Mouse (Mus musculus) heart, embryonic 11.5 days (tissue): ENCODE measurements around the gene Abcc6. TPM values are rescaled to one million over a fixed set of nuclear protein-coding genes. Genes with fewer than 3 reads are reported as not detected.

Source experiments
- ATAC-seq: fragments of 200-750 bp; cut with Nextera tagmentation; replicated peaks from 2 replicates; pipeline ENCODE4 v1.8.0; 2017; ENCODE audit warnings: moderate library complexity; ENCODE audit not compliant: insufficient number of reproducible peaks, low FRiP score, low TSS enrichment
- H3K27ac ChIP-seq: fragments of 300-500 bp; sonication (generic); 2 replicates; pipeline ENCODE4 v1.5.1; 2014; ENCODE audit warnings: mild to moderate bottlenecking, low read depth, low read length
- H3K27me3 ChIP-seq: fragments of 300-500 bp; sonication (generic); 2 replicates; pipeline ENCODE4 v1.6.1; 2014; ENCODE audit warnings: mild to moderate bottlenecking, low read length, mixed read lengths; ENCODE audit not compliant: control insufficient read depth, insufficient read depth
- H3K36me3 ChIP-seq: fragments of 300-500 bp; sonication (generic); 2 replicates; pipeline ENCODE4 v1.6.1; 2014; ENCODE audit warnings: mild to moderate bottlenecking, low read length, moderate library complexity, mixed read lengths; ENCODE audit not compliant: control insufficient read depth, insufficient read depth
- H3K4me1 ChIP-seq: fragments of 300-500 bp; sonication (generic); 2 replicates; pipeline ENCODE4 v1.6.1; 2014; ENCODE audit warnings: low read length; ENCODE audit not compliant: control insufficient read depth, insufficient read depth
- H3K4me2 ChIP-seq: fragments of 300-500 bp; sonication (generic); 2 replicates; pipeline ENCODE4 v1.6.1; 2014; ENCODE audit warnings: mild to moderate bottlenecking, moderate library complexity
- H3K4me3 ChIP-seq: fragments of 300-500 bp; sonication (generic); 2 replicates; pipeline ENCODE4 v1.5.1; 2014; ENCODE audit warnings: low read depth, low read length
- H3K9ac ChIP-seq: fragments of 300-500 bp; sonication (generic); 2 replicates; pipeline ENCODE4 v1.6.1; 2014; ENCODE audit warnings: mild to moderate bottlenecking, low read depth, low read length, moderate library complexity
- H3K9me3 ChIP-seq: fragments of 300-500 bp; sonication (generic); replicated peaks from 2 replicates; pipeline ENCODE4 v1.6.1; 2016; ENCODE audit warnings: low read length; ENCODE audit not compliant: control insufficient read depth
- WGBS: fragments of 180-500 bp; shearing (Covaris S2); extraction: QIAGEN DNeasy Blood & Tissue Kit; methylation state at CpG from one replicate; pipeline ENCODE4 v1.1.7; 2014; ENCODE audit not compliant: insufficient replicate concordance; 5-methylcytosine and 5-hydroxymethylcytosine counted together
- polyA plus RNA-seq: library from polyadenylated mRNA; unstranded; fragments of >200 nt; fragmentation: Nextera tagmentation; extraction: Ambion mirVana; gene quantifications from 2 replicates; pipeline ENCODE4 v1.2.1, GENCODE M21; 2014

Abcc6 gene
- polyA plus RNA-seq, 1 experiment from 2014 or later = 0.04 TPM

DNA sequence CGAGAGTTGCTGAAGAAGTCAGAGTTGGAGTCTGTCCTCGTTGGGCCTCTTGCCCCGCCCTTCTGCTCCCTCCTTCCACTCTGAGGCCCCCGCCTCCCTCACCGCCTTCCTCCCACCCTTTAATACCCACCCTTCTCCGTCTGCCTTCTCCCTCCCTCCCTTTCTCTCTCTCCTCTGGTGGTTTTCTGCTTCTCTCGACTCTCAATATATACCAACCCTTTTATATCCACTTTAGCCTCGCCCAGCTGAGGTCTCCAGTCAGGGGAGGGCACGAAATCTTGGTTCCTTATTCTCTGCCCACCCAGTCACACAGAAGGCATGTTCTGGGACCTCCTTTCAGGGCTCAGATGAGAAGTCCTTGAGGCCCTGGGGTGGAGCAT is 108.9 kb downstream of the Abcc6 start, which contains the start of gene Emp3:
Gene Emp3, minus strand, starts transcription at position 163 of the 380 bp plus-strand sequence.
- WGBS = 42% methylated on average over 9 of the region's 9 CpGs
- peaks cover 24% of the 10 kb centered on the region for H3K4me1 ChIP-seq
- H3K9me3 ChIP-seq = no peaks in the 10 kb centered on the region
- peak within 1 kb of the TSS; percentile 62 for H3K4me2 ChIP-seq
- H3K4me3 ChIP-seq = peak within 1 kb of the TSS; percentile 38
- H3K36me3 ChIP-seq = no peaks in the 10 kb centered on the region; the same call in 1 of the 2 replicates
- no peak for ATAC-seq
- H3K27me3 ChIP-seq = peaks cover 8% of the 10 kb centered on the region
- H3K9ac ChIP-seq = peak within 1 kb of the TSS; percentile 62
- peak within 1 kb of the TSS; percentile 90 for H3K27ac ChIP-seq

DNA sequence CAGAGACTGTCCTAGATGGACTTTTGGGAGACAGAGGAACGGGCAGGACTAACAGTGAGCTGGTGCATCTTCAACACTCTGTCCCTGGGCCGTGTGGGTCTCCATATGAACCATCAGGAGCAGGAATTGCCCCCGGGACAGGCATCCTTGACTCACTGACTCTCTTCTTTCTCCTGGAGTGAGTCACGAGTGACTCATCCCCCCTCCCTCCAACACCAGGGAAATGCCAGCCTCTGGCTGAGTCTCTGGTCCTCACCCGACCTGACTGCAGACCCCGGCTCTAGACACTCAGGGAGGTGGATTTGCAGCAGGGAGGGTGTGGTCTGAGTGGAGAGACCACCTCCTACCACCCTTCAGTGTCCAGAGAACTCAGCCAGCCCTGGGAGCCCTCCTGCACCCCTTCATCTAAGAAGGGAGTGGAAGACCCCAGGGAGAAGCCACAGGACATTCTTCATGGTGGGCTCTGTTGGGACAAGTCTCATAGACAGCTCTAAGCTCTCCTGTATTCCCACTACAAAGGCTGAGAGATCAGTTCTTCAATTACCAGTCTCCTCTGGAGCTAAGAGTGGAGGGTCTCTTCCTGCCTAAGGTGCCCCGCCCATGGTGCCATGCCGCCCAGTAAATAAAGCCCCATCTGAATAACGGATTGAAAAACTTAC is 109.4 kb downstream of the Abcc6 start:
- WGBS = 22% methylated on average over 9 of the region's 9 CpGs
- Histone ChIP-seq H3K36me3 (no peaks in the 10 kb centered on the region), H3K27me3 (peaks cover 8% of the 10 kb centered on the region), H3K4me3 (peak overlapping the region; percentile 38), H3K4me2 (peak overlapping the region; percentile 62), H3K4me1 (peaks cover 29% of the 10 kb centered on the region), H3K9ac (peak overlapping the region; percentile 62), H3K27ac (peak overlapping the region; percentile 57), H3K9me3 (no peaks in the 10 kb centered on the region)
- ATAC-seq = no peak

DNA sequence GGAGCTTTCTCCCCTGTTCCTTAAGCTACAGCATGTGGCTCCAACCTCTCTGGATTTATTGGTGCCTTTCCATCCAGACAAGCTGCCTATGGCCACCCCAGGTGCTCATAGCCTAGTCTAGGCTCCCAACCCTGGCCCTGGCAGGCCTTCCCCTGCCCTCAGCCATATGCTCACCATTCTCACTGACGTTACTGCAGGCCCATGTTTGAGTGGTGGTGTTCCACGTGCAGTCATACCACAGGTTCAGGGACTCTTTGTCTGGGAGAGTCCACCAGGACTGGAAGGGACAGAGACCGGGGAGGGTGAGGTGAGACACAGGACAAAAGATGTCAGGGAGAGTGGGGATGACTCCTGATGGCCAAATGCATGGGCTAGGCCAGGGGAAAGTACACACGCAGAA is 110.3 kb downstream of the Abcc6 start:
- Histone ChIP-seq H3K4me3 (peak overlapping the region; percentile 38; the same call in 1 of the 2 replicates), H3K4me2 (peak overlapping the region; percentile 62), H3K27me3 (peaks cover 8% of the 10 kb centered on the region), H3K9ac (peak overlapping the region; percentile 62), H3K4me1 (peaks cover 29% of the 10 kb centered on the region), H3K9me3 (no peaks in the 10 kb centered on the region), H3K27ac (no peak overlapping the region), H3K36me3 (no peaks in the 10 kb centered on the region)
- WGBS = 81% methylated on average over 4 of the region's 4 CpGs
- ATAC-seq = no peak

DNA sequence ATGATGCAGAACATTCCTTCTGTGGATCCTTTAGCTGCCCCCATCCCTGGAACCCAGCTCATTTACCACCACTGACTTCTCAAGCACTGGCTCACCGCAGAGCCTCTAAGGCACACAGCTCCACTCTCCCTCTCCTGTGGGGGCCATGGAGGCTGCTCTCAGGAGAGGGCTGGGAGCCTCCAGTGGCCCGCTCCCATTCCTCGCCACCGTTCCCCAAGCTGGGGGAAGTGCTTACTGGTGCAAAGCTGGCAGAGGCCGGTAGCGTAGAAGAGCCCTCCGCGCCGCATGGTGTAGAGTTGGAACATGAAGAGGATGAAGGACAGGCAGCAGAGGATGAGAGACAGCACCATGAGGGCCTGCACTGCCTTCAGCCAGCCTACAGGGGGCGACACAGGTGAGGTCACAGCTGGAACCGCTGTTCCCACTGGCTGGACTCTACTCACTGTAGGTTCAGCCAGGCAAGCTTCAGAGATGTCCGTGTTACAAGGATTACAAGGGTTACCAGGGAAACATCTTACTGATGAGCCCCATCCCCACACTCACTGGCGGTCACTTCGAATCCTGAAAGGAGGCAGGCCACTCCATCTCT is 110.9 kb downstream of the Abcc6 start:
- Histone ChIP-seq H3K4me1 (peaks cover 29% of the 10 kb centered on the region), H3K9ac (no peak overlapping the region; the same call in 1 of the 2 replicates), H3K27ac (no peak overlapping the region)

DNA sequence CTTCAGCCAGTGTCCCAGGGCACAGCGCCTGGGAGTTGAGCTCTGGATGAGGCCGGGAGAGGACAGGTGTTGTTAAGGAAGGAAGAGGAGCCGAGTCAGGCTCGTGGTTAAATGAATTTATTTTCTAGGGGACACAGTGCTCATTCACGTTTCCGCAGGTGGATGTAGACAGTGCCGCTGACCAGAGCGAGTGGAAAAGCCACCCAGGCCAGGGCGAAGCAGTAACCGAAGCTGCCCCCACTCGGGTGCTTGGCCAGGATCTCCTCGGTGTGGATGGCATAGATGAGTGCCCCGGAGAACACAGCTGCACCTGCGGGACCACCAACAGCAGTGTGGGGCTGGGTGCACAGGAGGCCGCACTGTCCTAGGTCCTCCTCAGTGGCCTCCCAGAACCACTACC is 112.2 kb downstream of the Abcc6 start:
- Histone ChIP-seq H3K4me3 (no peak overlapping the region), H3K9me3 (no peaks in the 10 kb centered on the region), H3K9ac (no peak overlapping the region), H3K4me2 (no peak overlapping the region), H3K36me3 (no peaks in the 10 kb centered on the region), H3K4me1 (peaks cover 29% of the 10 kb centered on the region), H3K27me3 (peaks cover 8% of the 10 kb centered on the region), H3K27ac (no peak overlapping the region)
- 80% methylated on average over 15 of the region's 15 CpGs for WGBS
- no peak for ATAC-seq

More for the DNA sequence above, 110.9 kb downstream of the Abcc6 start:
- Histone ChIP-seq H3K4me2 (no peak overlapping the region; the same call in 1 of the 2 replicates), H3K9me3 (no peaks in the 10 kb centered on the region), H3K36me3 (no peaks in the 10 kb centered on the region), H3K4me3 (no peak overlapping the region), H3K27me3 (peaks cover 8% of the 10 kb centered on the region)
- no peak for ATAC-seq
- 61% methylated on average over 14 of the region's 14 CpGs for WGBS

Other genes starting within 250 kb of the Abcc6 start
- 0.41 and 1.1 TPM in 2 replicates for gene Lmtk3, start 246.6 kb downstream of the Abcc6 start, polyA plus RNA-seq
- gene Sult2b1, start 245.6 kb downstream of the Abcc6 start, polyA plus RNA-seq = 0.27 and 0.33 TPM in 2 replicates
- 89.7 and 104 TPM in 2 replicates for gene Cyth2, start 215.7 kb downstream of the Abcc6 start, polyA plus RNA-seq
- gene Kcnj14, start 205.5 kb downstream of the Abcc6 start, polyA plus RNA-seq = 0.39 and 1.0 TPM in 2 replicates
- 48.7 and 49.8 TPM in 2 replicates for gene Grwd1, start 199.4 kb downstream of the Abcc6 start, polyA plus RNA-seq
- 76.0 and 115 TPM in 2 replicates for gene Kdelr1, start 157.5 kb downstream of the Abcc6 start, polyA plus RNA-seq
- 0.11 TPM in 2 replicates for gene Grin2d, start 151.9 kb downstream of the Abcc6 start, polyA plus RNA-seq
- 0.54 and 1.3 TPM in 2 replicates for gene Syngr4, start 133.6 kb downstream of the Abcc6 start, polyA plus RNA-seq
- gene Tmem143, start 133.4 kb downstream of the Abcc6 start, polyA plus RNA-seq = 5.5 and 5.8 TPM in 2 replicates
- 62.4 and 65.3 TPM in 2 replicates for gene Emp3, start 108.9 kb downstream of the Abcc6 start, polyA plus RNA-seq
- gene Ccdc114, start 106.2 kb downstream of the Abcc6 start, polyA plus RNA-seq = 2.0 and 3.4 TPM in 2 replicates
- gene Nomo1, start 3.4 kb upstream of the Abcc6 start, polyA plus RNA-seq = 19.2 and 20.8 TPM in 2 replicates
- 5.3 and 5.9 TPM in 2 replicates for gene Kcnj11, start 70.5 kb upstream of the Abcc6 start, polyA plus RNA-seq
- 4.8 and 6.8 TPM in 2 replicates for gene Abcc8, start 149.7 kb upstream of the Abcc6 start, polyA plus RNA-seq
- gene Ush1c, start 208.2 kb upstream of the Abcc6 start, polyA plus RNA-seq = 1.7 and 2.0 TPM in 2 replicates
- gene Otog, start 210.7 kb upstream of the Abcc6 start, polyA plus RNA-seq = not detected in 2 replicates